Mouse (Mus musculus) embryonic facial prominence, embryonic 12.5 days (tissue): ENCODE results near the gene Rbm10. TPM values are rescaled to one million over a fixed set of nuclear protein-coding genes. Genes with fewer than 3 reads are reported as not detected.

Experiments used
- ATAC-seq: fragments of 200-750 bp; cut with Nextera tagmentation; 2 replicates; pipeline ENCODE4 v1.8.0; 2017; ENCODE audit not compliant: insufficient number of reproducible peaks, insufficient read depth, low FRiP score, low TSS enrichment
- H3K27ac ChIP-seq: fragments of 300-500 bp; sonication (generic); 2 replicates; pipeline ENCODE4 v1.5.1; 2016; ENCODE audit warnings: mild to moderate bottlenecking
- H3K27me3 ChIP-seq: fragments of 300-500 bp; sonication (generic); 2 replicates; pipeline ENCODE4 v1.6.1; 2016; ENCODE audit warnings: mild to moderate bottlenecking, moderate library complexity
- H3K36me3 ChIP-seq: fragments of 300-500 bp; sonication (generic); 2 replicates; pipeline ENCODE4 v1.6.1; 2016; ENCODE audit warnings: mild to moderate bottlenecking
- H3K4me1 ChIP-seq: fragments of 300-500 bp; sonication (generic); 2 replicates; pipeline ENCODE4 v1.6.1; 2016
- H3K4me2 ChIP-seq: fragments of 300-500 bp; sonication (generic); replicated peaks from 2 replicates; pipeline ENCODE4 v1.6.1; 2016; ENCODE audit warnings: mild to moderate bottlenecking, moderate library complexity
- H3K4me3 ChIP-seq: fragments of 300-500 bp; sonication (generic); 2 replicates; pipeline ENCODE4 v1.5.1; 2016; ENCODE audit warnings: mild to moderate bottlenecking
- H3K9ac ChIP-seq: fragments of 300-500 bp; sonication (generic); 2 replicates; pipeline ENCODE4 v1.6.1; 2016; ENCODE audit warnings: mild to moderate bottlenecking, moderate library complexity
- H3K9me3 ChIP-seq: fragments of 300-500 bp; sonication (generic); 2 replicates; pipeline ENCODE4 v1.6.1; 2016; ENCODE audit warnings: mild to moderate bottlenecking, moderate library complexity
- WGBS: fragments of 180-500 bp; shearing (Covaris S2); methylation state at CpG from one replicate; pipeline ENCODE4 v1.1.7; 2016; 5-methylcytosine and 5-hydroxymethylcytosine counted together
- polyA plus RNA-seq: library from polyadenylated mRNA; unstranded; fragments of >200 nt; fragmentation: Nextera tagmentation; extraction: Ambion mirVana; gene quantifications from 2 replicates; pipeline ENCODE4 v1.2.1, GENCODE M21; 2016

Rbm10 gene
- polyA plus RNA-seq, 1 experiment from 2014 or later = 76.5 TPM

- Histone ChIP-seq H3K4me2 (peak overlapping the region; percentile 65), H3K9me3 (no peaks in the 10 kb centered on the region), H3K9ac (peak overlapping the region; percentile 42; the same call in 1 of the 2 replicates), H3K36me3 (no peaks in the 10 kb centered on the region), H3K27ac (no peak overlapping the region), H3K4me1 (no peaks in the 10 kb centered on the region), H3K27me3 (no peaks in the 10 kb centered on the region), H3K4me3 (peak overlapping the region; percentile 46)
- no peak for ATAC-seq
- 12% methylated on average over 24 of the region's 24 CpGs for WGBS
Measured at GRCm38 (mm10) chrX:20658891-20659406, 41.6 kb downstream of the Rbm10 start.

GRCm38 (mm10) chrX:20662317-20662715, 45.0 kb downstream of the Rbm10 start:
- Histone ChIP-seq H3K4me1 (no peaks in the 10 kb centered on the region), H3K9ac (no peak overlapping the region), H3K36me3 (no peaks in the 10 kb centered on the region), H3K4me3 (no peak overlapping the region), H3K4me2 (no peak overlapping the region), H3K9me3 (no peaks in the 10 kb centered on the region), H3K27ac (no peak overlapping the region), H3K27me3 (no peaks in the 10 kb centered on the region)
- ATAC-seq = 0 out of 2 replicates have a peak, but pooled peaks have one; percentile 2
- 23% methylated on average over 5 of the region's 5 CpGs for WGBS

DNA sequence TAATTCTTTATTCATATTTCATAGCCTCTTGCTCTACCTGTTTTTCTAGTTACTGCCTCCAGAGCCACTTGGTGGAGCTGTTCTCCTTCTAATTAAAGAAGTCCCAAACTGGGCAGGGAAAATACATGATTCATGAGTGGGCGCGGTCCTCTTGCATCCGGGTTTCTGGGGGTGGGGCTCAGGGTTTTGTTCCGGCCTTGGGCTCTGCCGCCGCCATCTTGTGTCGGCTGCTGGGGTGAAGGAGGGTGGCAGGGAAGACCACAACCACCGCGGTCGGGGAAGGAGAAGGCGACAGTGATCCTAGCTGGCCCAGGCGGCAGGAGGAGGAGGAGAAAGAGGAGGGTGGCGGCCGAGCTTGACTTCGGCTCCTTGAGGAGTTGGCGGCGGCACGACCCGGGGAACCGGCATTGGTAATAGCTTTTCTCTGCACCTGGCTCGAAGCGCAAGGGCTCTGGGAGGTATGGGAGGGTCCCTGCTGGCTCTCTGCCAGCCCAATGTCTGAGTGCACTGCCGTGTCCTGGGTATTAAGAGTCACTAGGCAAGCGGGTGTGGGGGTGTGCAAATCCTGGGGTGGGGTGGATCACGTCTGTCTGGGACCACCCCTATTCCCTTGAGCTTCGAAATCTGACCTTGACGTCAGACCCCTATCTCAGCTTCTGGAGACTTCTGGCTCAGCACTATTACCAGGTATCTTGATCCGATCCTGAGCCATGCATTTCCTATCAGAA, 45.6 kb downstream of the Rbm10 start:
- H3K9me3 ChIP-seq = no peaks in the 10 kb centered on the region
- H3K4me3 ChIP-seq = peak overlapping the region; percentile 56
- ATAC-seq = peak; percentile 77
- 33% methylated on average over 28 of the region's 28 CpGs for WGBS
- H3K4me2 ChIP-seq = peak overlapping the region; percentile 60
- no peaks in the 10 kb centered on the region for H3K36me3 ChIP-seq
- peak overlapping the region; percentile 69 for H3K27ac ChIP-seq
- H3K9ac ChIP-seq = peak overlapping the region; percentile 66
- no peaks in the 10 kb centered on the region for H3K27me3 ChIP-seq
- no peaks in the 10 kb centered on the region for H3K4me1 ChIP-seq

- peaks cover 2% of the 10 kb centered on the region; the same call in 1 of the 2 replicates for H3K36me3 ChIP-seq
- H3K4me1 ChIP-seq = no peaks in the 10 kb centered on the region
- 0 out of 2 replicates have a peak overlapping the region, but pooled peaks have one; percentile 69 for H3K27ac ChIP-seq
- 20% methylated on average over 9 of the region's 9 CpGs for WGBS
- peak overlapping the region; percentile 56 for H3K4me3 ChIP-seq
- peak overlapping the region; percentile 60 for H3K4me2 ChIP-seq
- H3K9ac ChIP-seq = peak overlapping the region; percentile 66
- no peak for ATAC-seq
- no peaks in the 10 kb centered on the region for H3K9me3 ChIP-seq
- H3K27me3 ChIP-seq = no peaks in the 10 kb centered on the region
Measured at GRCm38 (mm10) chrX:20663444-20663790, 46.1 kb downstream of the Rbm10 start.

- WGBS = 15% methylated on average over 16 of the region's 16 CpGs
- no peaks in the 10 kb centered on the region for H3K27me3 ChIP-seq
Measured at GRCm38 (mm10) chrX:20687519-20688067, 70.3 kb downstream of the Rbm10 start, which contains the start of gene Cdk16. Gene Cdk16 (plus strand): TSS chrX:20687954.

GRCm38 (mm10) chrX:20688068-20688547, 70.8 kb downstream of the Rbm10 start:
- peak overlapping the region; percentile 63 for H3K4me3 ChIP-seq
- no peaks in the 10 kb centered on the region for H3K9me3 ChIP-seq
- H3K4me2 ChIP-seq = peak overlapping the region; percentile 53
- no peaks in the 10 kb centered on the region for H3K27me3 ChIP-seq
- H3K27ac ChIP-seq = peak overlapping the region; percentile 96
- peak; percentile 89 for ATAC-seq
- peak overlapping the region; percentile 72 for H3K9ac ChIP-seq
- H3K36me3 ChIP-seq = peaks cover 2% of the 10 kb centered on the region; the same call in 1 of the 2 replicates
- 21% methylated on average over 33 of the region's 33 CpGs for WGBS
- H3K4me1 ChIP-seq = 0 out of 2 replicates have a peak, but pooled peaks cover 4% of the 10 kb centered on the region

More at GRCm38 (mm10) chrX:20687519-20688067, 70.3 kb downstream of the Rbm10 start, which contains the start of gene Cdk16:
- peak within 1 kb of the TSS; percentile 63 for H3K4me3 ChIP-seq
- peak within 1 kb of the TSS; percentile 53 for H3K4me2 ChIP-seq
- 0 out of 2 replicates have a peak, but pooled peaks cover 4% of the 10 kb centered on the region for H3K4me1 ChIP-seq
- H3K9me3 ChIP-seq = no peaks in the 10 kb centered on the region
- H3K27ac ChIP-seq = peak within 1 kb of the TSS; percentile 96
- ATAC-seq = peak; percentile 90
- H3K36me3 ChIP-seq = peaks cover 7% of the 10 kb centered on the region
- peak within 1 kb of the TSS; percentile 72 for H3K9ac ChIP-seq

DNA sequence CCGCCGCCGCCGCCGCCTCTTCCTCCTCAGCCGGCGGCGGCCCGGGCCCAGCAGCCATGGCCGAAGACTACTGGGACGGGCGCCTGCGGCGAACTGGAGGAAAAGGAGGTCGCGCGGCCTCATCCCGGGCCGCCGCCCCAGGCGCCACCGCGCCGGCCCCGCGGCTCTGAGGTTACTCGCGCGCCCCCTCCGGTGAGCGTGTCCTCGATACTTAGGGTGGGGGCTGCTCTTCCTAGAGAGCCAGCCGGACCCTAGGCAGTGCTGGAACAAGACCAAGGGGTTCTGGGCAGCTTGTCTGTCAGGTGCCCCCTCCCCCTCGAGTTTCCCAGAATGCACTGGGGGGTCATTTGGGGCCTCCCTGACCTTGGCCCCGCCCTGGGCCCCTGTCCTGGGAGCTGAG, 71.3 kb downstream of the Rbm10 start:
- Histone ChIP-seq H3K4me1 (0 out of 2 replicates have a peak, but pooled peaks cover 4% of the 10 kb centered on the region), H3K4me3 (peak overlapping the region; percentile 63), H3K27ac (peak overlapping the region; percentile 96), H3K36me3 (peaks cover 6% of the 10 kb centered on the region), H3K27me3 (no peaks in the 10 kb centered on the region), H3K9me3 (no peaks in the 10 kb centered on the region), H3K9ac (peak overlapping the region; percentile 72), H3K4me2 (peak overlapping the region; percentile 53)
- peak; percentile 31 for ATAC-seq
- WGBS = 6% methylated on average over 3 of the region's 35 CpGs

DNA sequence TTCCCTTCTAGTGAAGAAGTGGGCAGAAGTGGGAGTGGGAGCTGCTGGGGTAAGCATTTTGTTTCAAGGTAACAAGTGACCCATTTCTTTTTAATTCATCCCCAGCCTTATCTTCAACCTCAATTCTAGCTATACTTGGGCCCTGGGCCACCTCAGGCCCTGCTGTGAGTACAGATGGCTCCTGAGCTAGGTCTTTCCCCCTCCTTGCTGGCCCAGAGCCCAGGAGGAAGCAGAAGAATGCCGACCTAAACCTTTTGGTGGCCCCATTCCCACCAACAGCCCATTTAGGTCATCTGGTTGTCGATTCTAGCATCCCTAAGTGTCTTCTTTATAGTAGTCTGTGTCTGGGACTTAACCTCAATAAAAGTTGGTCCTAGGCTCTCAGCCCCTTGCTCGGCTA, 74.3 kb downstream of the Rbm10 start:
- H3K36me3 ChIP-seq = peaks cover 27% of the 10 kb centered on the region
- no peak overlapping the region for H3K4me2 ChIP-seq
- H3K9me3 ChIP-seq = no peaks in the 10 kb centered on the region
- H3K4me1 ChIP-seq = 0 out of 2 replicates have a peak, but pooled peaks cover 4% of the 10 kb centered on the region
- WGBS = 70% methylated on average over 3 of the region's 3 CpGs
- H3K27me3 ChIP-seq = no peaks in the 10 kb centered on the region
- ATAC-seq = no peak
- no peak overlapping the region for H3K4me3 ChIP-seq
- H3K9ac ChIP-seq = no peak overlapping the region
- H3K27ac ChIP-seq = no peak overlapping the region

- Histone ChIP-seq H3K36me3 (peaks cover 36% of the 10 kb centered on the region), H3K27me3 (no peaks in the 10 kb centered on the region), H3K4me3 (no peak overlapping the region), H3K9ac (no peak overlapping the region), H3K9me3 (no peaks in the 10 kb centered on the region), H3K4me1 (0 out of 2 replicates have a peak, but pooled peaks cover 4% of the 10 kb centered on the region), H3K4me2 (no peak overlapping the region), H3K27ac (no peak overlapping the region)
- ATAC-seq = no peak
- 92% methylated on average over 1 of the region's 1 CpGs for WGBS
Measured at GRCm38 (mm10) chrX:20692616-20693015, 75.3 kb downstream of the Rbm10 start.

GRCm38 (mm10) chrX:20695842-20696241, 78.5 kb downstream of the Rbm10 start:
- WGBS = 77% methylated on average over 4 of the region's 4 CpGs
- Histone ChIP-seq H3K4me2 (no peak overlapping the region), H3K9me3 (no peaks in the 10 kb centered on the region), H3K4me1 (no peaks in the 10 kb centered on the region), H3K4me3 (no peak overlapping the region), H3K27me3 (no peaks in the 10 kb centered on the region), H3K9ac (no peak overlapping the region), H3K36me3 (peaks cover 46% of the 10 kb centered on the region), H3K27ac (no peak overlapping the region)
- no peak for ATAC-seq
